Mouse (Mus musculus): Measurements from ENCODE around the gene Phactr4.

Phactr4 gene

DNA sequence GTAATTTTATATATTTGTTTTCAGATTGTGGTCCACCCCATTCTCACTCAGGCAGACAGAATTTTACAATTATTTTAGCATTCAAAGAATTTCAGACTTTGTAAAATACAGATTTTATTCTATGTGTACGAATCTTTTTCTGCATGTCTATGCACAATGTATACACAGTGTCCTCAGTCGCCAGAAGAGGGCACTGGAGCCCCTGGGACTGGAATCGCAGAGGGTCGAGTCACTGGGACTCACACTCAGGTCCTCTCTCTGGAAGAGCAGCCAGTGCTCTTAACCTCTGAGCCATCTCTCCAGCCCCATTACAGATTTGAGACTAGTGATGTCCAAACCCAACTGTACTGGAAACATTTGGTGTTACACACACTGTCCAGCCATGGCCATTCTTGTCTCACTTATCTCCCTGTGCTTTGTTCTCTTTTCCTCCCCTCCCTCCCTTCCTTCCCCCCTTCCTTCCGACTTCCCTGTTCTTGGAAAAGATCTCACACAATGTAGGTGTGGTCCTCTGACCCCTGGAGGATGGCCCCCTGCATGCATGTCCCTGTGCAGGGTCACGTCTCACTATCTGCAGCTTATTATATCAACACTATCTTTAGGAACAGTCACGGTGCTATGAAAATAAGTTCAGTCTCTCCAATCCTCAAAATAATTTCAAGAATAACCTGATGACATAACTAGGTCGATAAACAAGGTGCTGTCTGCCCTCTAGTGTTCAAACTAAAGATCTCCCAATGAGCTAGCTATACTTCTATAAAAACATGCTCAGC, 10.8 kb downstream of the Phactr4 start:
- in situ Hi-C loops (cut with MseI, MboI), result no loop called here

DNA sequence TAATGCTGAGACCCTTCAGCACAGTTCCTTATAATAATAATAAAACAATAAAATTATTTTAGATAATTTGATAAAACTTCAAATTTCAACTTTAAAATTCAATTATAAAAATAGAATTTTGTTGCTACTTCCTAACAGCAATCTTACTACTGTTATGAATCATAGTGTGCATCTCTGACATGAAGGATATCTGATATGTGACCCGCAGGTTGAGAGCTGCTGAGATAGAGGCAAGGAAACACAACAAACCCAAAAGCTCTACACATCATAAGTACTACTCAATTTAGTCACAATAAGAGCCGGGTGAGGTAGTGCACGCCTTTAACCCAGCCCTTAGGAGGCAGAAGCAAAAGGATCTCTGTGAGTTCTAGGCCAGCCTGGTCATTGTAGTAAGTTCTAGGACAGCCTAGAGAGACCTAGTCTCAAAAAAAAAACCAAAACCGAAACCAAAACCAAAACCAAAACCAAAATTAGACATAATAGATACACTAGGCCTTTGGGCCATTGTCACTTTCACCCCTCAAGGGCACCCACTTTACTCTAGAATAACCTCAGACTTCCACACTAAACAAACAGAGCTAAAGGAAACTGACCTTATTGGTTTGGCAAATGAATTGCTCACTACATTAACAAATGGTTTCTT, 12.6 kb downstream of the Phactr4 start:
- in situ Hi-C loops (cut with MseI, MboI), result no loop called here

DNA sequence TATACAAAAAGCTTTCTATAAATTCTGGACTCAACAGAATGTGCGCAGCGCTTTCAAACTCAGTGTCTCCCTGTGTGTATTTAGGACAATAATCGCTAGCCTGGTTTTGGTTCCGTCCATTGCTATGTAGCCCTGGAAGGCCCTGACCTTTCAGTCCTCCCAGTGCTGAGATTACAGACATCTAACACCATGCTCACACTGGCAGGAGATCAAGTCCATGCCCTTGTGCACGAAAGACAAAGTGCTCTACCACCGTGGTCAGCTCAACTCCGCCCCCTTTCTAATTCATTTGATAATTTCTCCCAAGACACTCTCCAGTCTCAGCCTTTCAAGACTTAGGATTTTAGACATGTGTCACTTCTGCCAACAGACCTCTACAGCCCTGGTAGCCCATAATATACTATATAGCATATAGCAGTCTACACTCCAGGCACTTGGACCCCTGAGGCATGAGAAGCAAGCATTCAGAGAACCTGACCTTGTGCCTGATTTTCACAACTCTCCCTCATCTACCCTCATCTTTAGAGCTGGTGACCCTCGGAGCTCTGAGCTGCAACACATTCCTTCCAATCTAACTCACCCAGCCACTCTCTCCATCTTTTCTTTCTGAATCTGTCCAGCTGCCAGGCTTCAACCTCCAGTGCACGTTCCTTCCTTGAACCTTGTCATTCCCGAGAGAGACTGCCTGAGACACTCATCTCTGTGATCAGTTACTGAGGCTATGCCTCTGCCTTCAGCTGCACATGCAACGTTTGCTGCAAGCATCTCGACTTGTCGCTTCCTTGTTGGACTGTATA, 15.7 kb downstream of the Phactr4 start:
- in situ Hi-C loops (cut with MseI, MboI), result no loop called here

DNA sequence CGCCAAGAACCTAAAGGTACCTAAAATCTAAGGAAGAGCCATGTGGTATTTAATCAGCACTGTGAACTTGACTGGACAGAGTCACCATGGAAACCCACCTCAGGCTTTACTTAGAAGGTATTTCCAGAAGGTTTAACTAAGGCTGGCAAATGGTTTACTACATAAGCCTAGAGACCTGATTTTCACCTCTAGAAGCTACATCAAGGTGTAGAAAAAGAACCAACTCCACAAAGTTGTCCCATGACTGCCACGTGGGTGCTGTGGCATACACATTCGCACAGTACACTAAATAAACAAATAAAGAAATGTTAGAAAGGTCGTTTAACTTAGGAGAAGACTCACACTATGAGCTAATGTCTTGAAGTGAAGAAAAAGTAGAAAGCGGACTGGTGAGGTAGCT, 17.7 kb downstream of the Phactr4 start:
- in situ Hi-C loops (cut with MseI, MboI), result no loop called here

DNA sequence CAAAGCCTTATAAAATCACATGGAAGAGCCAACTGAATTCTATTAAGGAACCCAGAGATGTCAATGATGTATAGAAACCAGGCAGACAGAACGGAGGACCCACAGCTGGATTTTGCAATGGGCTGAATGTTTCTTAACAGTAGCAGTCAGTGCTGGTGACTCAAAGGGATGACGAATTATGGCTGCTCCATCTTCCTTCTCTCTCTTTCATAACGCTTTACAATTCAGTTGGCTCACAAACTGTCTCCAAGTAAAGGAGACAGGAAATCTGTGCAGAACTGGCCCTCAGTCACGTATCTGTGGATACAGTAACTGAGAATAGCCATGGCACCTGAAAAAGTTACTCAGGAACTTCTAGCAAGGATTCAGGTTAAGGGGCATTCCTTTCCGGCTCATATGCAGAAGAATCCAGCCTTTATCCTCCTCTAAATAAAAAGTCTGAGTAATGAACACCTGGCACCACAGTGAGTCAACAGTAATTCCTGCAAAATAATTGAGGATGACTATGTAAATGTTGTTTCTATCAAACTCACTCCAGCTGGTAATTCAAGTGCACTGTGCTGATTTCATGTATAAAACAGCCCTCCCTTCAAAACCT, 19.1 kb downstream of the Phactr4 start:
- in situ Hi-C loops (cut with MseI, MboI), result no loop called here

DNA sequence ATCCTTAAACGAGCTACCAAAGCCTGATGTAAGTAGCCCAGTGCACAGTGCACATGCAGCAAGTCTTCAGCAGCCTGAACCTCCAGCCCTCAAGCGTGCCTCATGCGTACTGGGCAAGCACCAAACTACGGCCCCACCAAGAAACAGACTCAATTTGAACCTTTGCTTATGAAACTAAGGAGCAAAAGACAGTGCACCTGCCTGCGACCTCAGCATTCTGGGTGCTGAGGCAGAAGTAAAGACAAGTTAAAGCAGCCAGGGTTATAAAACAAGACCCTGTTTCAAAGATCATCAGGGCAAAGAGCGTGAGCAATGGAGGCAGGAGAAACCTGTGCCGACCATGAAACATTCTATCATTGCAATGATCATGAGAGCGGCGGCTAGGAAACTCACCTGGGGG, 21.3 kb downstream of the Phactr4 start:
- in situ Hi-C loops (cut with MseI, MboI), result no loop called here

DNA sequence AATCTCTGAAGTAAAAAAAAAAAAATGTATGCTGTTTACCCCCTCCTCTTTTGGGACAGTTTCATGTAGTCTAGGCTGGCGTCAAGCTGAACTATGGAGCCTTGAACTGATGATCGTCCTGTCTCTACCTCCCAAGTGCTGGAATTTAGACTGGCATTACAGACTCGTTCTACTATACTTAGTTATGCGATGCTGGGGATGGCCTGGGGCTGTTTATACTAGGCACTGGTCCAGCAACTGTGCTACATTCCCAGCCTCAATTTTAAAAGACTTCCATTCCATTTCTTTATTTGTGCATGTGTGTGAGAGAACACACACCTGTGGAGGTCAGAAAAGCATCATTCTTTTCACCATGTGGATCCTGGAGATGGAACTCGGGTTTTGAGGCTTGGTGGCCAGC, 23.4 kb downstream of the Phactr4 start:
- in situ Hi-C loops (cut with MseI, MboI), result no loop called here

DNA sequence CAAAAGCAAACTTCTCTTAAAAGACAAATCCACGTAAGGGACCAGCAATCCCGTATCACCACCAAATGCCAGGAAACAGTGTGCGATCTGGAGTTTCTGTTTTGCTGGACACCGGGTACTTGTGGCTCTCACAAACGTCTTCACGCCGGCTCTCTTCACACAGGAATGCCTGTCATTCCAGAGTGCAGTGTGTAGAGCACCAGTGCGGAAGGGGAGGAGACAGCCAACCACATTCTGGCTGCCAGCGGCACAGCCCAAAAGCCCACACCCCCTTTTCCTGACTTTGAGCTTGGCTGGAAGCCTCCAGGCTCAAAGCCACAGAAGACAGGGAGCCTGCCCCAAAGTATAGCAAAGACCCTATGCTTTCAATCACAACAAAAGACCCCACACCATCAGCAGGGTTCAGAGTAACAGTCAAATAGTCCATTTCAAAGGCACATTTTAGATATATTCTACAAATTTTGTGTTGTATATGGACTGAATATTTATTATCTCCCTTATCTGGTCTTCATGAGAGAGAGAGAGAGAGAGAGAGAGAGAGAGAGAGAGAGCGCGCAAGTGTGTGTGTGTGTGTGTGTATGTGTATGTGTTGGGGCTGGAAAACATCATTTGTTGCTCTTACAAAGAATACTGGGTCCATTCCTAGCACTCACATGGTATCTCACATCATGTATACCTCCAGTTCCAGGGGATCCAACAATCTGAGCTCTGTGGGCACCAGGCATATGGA, 24.1 kb downstream of the Phactr4 start:
- in situ Hi-C loops (cut with MseI, MboI), result no loop called here

DNA sequence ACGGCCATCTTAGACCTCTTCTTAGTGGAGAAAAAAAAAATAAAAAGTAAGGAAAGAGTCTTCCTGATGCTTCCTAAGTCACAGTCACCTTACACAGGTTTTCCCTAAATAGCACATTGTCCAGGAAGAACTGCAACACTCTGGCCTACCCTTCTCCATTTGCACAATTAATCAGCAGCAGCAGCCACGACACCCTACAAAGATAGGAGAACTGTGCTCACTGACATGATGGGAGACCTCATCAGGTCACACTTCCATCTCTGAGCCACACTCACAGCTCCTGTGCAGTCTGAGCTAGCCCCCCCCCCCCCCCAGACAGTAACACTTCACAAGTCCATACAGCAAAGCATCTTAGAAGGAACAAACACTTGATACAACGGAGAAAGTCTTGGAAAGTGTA, 25.2 kb downstream of the Phactr4 start:
- in situ Hi-C loops (cut with MseI, MboI), result no loop called here

DNA sequence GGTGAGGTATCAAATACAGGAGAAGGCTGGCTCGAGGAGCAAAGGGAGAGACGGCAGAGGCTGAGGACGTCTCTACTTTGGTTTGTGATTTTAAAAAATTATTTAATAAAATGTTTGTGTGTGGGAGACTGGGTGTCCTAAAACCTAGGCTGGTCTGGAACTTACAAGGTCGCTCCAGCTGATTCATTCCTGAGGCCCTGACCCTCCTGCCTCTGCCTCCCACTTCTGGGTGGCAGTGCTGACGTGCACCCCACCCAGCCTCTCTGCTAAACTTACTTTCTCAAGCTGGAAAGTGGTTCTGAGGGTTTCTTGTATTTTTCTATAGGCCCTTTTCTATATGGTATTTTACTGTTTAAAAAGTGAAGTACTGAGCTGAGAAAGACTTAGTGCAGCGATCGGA, 26.0 kb downstream of the Phactr4 start:
- in situ Hi-C loops (cut with MseI, MboI), result no loop called here

DNA sequence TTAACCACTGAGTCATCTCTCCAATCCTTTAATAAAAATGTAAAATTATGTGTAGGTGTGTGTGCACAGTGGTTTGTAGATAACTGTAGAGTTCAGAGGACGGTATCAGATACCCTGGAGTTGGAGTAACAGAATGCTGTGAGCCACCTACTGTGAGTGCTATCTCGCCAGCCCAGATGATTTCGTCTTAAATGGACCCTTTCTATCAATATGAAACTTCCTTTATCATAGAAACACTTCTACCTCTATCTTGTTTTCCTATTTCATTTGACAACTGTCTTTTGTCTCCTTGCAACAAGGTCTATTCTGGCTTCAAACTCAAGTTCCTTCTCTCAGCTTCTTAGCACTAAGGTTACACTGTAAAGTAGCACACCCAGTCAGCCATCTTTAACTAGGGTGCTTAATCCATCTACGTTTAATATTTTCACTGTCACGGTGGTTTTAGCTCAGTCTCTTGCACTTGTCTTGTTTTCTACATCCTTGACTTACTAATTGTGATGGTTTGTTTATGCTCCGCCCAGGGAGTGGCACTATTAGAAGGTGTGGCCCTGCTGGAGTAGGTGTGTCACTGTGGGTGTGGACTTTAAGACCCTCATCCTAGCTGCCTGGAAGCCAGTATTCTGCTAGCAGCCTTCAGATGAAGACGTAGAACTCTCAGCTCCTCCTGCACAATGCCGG, 31.1 kb downstream of the Phactr4 start:
- in situ Hi-C loops (cut with MseI, MboI), result no loop called here

DNA sequence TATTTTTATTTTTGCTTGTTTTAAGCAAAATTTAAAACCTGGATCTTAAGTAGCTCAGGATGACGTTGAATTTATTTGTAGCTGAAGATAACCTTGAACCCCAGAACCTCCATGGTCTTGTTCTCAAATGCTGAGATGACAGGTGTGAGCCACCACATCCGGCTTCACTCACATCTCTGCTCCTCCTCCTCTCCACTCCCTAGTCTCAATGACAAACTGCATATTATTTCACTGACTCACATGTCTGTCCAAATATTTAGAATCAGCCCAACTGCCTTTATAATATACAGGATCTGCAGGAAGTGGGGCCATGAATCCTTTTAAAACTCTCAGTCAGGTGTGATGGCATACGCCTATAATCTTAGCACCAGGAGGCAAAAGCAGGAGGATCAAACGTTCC, 33.0 kb downstream of the Phactr4 start:
- in situ Hi-C loops (cut with MseI, MboI), result no loop called here

DNA sequence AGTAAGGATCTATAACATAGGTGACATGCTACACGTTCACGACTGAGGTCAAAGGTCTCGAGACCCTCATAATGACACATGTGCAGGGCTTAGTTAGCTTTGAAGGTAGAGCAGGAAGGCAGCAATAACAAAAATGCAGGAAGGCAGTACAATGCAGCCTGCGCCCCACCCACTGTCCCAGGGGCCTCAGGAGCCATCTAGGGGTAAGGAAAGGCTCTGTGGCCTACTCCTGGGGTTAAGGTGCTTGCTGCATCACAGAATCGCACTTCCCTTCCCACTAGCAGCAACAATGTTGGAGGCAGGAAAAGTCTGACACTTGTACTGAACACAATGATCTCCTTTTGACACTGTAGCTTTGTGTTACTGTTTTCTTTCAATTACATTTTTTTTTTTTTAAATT, 34.7 kb downstream of the Phactr4 start:
- in situ Hi-C loops (cut with MseI, MboI), result no loop called here

DNA sequence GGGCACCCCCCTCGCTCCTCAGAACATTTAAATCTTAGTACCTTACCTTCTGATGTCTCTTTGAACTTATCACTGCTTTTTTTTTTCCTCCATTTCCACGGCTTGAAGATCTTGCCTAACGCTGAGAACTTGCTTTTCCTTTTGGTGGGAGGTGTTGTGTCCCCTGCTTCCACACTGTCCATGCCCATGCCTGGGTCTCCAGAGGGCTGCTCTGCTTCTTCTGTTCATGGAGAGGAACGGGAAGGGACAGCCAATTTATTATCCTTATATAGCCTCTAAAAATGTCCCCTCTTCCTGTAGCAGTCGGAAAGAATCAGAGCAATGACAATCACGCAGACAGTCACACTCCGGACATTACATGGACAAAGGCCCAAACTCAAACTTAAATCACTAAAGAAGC, 35.4 kb downstream of the Phactr4 start:
- in situ Hi-C loops (cut with MseI, MboI), result no loop called here

DNA sequence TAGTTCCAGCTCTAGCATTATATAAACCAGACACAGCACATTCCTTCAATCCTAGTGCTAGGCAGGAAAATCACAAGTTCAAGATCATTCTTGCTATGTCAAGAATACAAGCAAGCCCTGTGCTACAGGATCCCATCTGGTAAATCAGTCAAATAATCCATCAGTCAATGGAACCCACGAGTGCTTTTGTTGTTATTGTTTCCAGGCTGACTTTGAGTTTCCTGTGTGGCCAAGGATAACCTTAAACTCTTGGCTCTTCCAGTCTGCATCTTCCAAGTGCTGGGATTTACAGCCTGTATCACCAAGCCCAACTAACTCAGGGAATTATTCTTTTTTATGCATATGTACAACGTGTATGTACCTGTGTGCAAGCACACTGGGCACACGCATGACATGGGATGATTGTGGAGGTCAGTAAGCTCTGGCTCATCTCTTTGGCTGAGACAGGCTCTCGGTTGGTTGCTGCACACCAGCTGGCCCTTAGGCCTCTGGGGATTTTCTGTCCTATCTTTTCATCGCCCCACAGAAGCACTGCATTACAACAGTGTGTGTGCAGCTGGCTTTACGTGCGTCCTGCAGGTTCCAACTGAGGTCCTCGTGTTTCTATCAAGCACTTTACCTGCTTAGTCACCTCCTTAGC, 36.4 kb downstream of the Phactr4 start:
- in situ Hi-C loops (cut with MseI, MboI), result no loop called here

DNA sequence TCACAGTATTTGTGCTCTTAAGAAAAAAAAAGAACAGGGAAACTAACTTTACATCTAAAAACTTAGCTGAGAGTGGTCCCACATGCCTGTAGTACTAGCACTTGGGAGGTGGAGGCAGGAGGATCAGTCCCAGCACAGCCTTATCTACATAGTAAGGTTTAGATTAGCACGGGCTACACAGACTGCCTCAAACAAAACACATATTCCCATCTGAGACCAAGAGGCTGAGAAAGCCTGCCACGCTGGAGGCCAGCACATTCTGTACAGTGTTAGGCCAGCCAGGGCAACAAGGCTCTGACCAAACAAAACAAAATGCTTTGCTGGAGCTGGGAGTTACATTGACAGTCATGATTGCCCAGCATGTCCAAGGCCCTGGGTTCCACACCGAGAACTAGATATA, 38.8 kb downstream of the Phactr4 start:
- in situ Hi-C loops (cut with MseI, MboI), result no loop called here

DNA sequence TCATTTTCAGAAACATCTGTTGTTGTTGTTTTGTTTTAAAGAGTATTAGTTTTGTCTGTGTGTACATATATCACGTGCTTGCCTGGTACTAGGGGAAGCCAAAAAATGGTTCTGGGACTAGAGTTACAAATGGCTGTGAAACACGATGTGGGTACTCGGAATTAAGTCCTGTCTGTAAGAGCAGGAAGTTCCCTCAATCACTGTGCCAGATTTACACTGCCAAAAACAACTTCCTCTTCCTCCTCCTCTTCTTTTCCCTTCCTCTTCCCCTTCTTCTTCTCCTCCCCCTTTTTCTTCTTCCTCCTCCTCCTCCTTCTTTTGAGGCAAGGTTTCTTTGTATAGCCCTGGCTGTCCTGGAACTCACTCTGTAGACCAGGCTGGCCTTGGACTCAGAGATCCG, 40.0 kb downstream of the Phactr4 start:
- in situ Hi-C loops (cut with MseI, MboI), result no loop called here

DNA sequence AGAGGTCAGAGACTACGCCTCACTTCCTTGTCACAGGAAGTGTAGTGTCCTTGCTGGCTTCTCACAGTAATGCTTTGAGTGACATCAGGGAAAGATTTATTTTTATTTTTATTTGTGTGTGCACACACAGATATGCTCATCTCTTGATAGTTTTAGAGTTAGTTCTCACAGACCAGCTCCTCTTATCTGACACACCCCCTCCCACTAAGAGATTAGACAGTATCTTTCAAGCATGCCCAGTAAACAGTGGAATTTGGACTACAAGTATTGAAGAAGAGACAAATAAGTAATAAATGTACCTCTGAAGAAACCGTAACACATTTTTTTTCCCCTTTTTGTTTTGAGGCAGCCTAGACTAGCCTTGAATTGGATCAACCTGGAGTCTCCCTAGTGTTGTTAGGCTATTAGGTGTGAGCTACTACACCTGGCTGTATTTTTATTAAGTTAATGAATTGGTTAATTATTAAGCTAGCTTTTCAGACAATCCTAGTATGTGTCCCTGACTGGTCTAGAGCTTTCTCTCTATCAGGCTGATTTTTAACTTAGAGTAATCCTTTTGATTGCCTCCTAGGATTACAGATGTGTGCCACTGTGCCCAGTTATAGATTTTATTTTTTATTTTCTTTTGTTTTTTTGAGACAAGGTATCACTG, 41.2 kb downstream of the Phactr4 start:
- in situ Hi-C loops (cut with MseI, MboI), result no loop called here

DNA sequence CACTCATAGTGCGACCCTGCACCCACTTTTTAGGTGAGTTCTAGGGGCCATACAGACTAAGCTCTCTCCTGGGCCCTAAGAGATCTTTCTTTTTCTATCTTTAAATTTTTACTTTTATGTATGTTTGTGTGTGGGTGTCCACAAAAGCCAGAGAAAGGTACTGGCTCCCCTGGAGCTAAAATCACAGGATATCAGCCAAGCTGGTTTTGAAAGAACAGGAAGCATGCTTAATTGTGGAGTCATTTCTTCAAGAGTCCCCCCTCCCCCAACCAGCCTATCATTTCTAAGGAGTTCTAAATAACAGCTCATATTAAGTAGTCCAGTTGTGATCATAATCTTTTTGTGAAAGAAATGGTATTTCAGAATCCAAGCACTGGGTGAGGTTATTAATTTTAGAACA, 48.5 kb downstream of the Phactr4 start:
- in situ Hi-C loops (cut with MseI, MboI), result no loop called here
